Mouse (Mus musculus) heart, postnatal 0 days (tissue): ENCODE measurements around the gene Hibadh.

Experiments used
- CTCF ChIP-seq: IDR thresholded peaks from 2 replicates; pipeline ENCODE4 v1.5.1; 2016; ENCODE audit warnings: antibody characterized with exemption, control low read depth, low read depth
- EP300 ChIP-seq: IDR thresholded peaks from 2 replicates; pipeline ENCODE4 v1.6.1; 2016; ENCODE audit warnings: antibody characterized with exemption, low read depth

GRCm38 (mm10) chr6:52681847-52682485, 41.8 kb upstream of the Hibadh start:
- TF ChIP-seq CTCF (no peak), EP300 (no peak)
